Mouse (Mus musculus) kidney, embryonic 16.5 days (tissue): ENCODE results near the gene Gm48552. TPM values are rescaled to one million over a fixed set of nuclear protein-coding genes. Genes with fewer than 3 reads are reported as not detected.
A peak's percentile ranks its signal among the peaks of the same experiment; 100 is the strongest.

Experiments
- ATAC-seq: fragments of 200-750 bp; cut with Nextera tagmentation; 2 replicates; pipeline ENCODE4 v1.8.0; 2017; ENCODE audit warnings: moderate TSS enrichment; ENCODE audit not compliant: low FRiP score, low TSS enrichment
- H3K27ac ChIP-seq: fragments of 300-500 bp; sonication (generic); 2 replicates; pipeline ENCODE4 v1.5.1; 2014; ENCODE audit warnings: low read length
- H3K27me3 ChIP-seq: fragments of 300-500 bp; sonication (generic); 2 replicates; pipeline ENCODE4 v1.6.1; 2014; ENCODE audit warnings: low read length, control low read depth, mixed read lengths; ENCODE audit not compliant: insufficient read depth
- H3K36me3 ChIP-seq: fragments of 300-500 bp; sonication (generic); 2 replicates; pipeline ENCODE4 v1.6.1; 2014; ENCODE audit warnings: low read length, control low read depth, mixed read lengths; ENCODE audit not compliant: insufficient read depth
- H3K4me1 ChIP-seq: fragments of 300-500 bp; sonication (generic); 2 replicates; pipeline ENCODE4 v1.6.1; 2014; ENCODE audit warnings: low read length, control low read depth, mixed read lengths; ENCODE audit not compliant: insufficient read depth
- H3K4me2 ChIP-seq: fragments of 300-500 bp; sonication (generic); replicated peaks from 2 replicates; pipeline ENCODE4 v1.6.1; 2014; ENCODE audit warnings: low read depth, low read length
- H3K4me3 ChIP-seq: fragments of 300-500 bp; sonication (generic); 2 replicates; pipeline ENCODE4 v1.5.1; 2014; ENCODE audit warnings: mild to moderate bottlenecking, low read length
- H3K9ac ChIP-seq: fragments of 300-500 bp; sonication (generic); replicated peaks from 2 replicates; pipeline ENCODE4 v1.6.1; 2014; ENCODE audit warnings: low read length
- H3K9me3 ChIP-seq: fragments of 300-500 bp; sonication (generic); 2 replicates; pipeline ENCODE4 v1.6.1; 2016; ENCODE audit warnings: low read length, control low read depth
- WGBS: fragments of 180-500 bp; shearing (Covaris S2); extraction: QIAGEN DNeasy Blood & Tissue Kit; methylation state at CpG from one replicate; pipeline ENCODE4 v1.1.7; 2014; 5-methylcytosine and 5-hydroxymethylcytosine counted together
- polyA plus RNA-seq: library from polyadenylated mRNA; unstranded; fragments of >200 nt; fragmentation: Nextera tagmentation; extraction: Ambion mirVana; gene quantifications from 2 replicates; pipeline ENCODE4 v1.2.1, GENCODE M21; 2015

Gm48552 gene
- polyA plus RNA-seq, 1 experiment from 2014 or later = 1.4 TPM

DNA sequence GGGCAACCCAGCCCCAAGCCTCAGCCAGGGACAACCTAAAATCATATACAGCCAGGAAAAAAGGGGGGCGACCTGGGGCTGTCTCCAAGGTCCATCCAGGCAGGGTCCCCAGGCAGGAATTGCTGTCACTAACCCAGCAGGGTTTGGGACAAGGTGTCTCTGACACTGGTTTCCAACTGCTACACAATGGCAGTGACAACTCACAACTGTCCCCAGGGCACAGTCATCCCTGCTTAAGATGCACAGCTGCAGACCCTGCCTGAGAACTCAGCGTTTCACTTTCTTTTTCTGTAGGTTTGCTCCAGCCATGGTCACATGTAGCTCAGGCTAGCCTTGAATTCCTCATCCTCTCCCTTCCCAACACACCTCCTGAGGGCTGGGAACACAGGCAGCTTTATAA is 40.3 kb downstream of the Gm48552 start:
- no peaks in the 10 kb centered on the region for H3K9me3 ChIP-seq
- 31% methylated on average over 2 of the region's 2 CpGs for WGBS
- H3K27me3 ChIP-seq = no peaks in the 10 kb centered on the region
- peaks cover 56% of the 10 kb centered on the region for H3K4me1 ChIP-seq
- peak overlapping the region; percentile 78; the same call in 1 of the 2 replicates for H3K4me3 ChIP-seq
- no peaks in the 10 kb centered on the region for H3K36me3 ChIP-seq
- ATAC-seq = no peak
- peak overlapping the region; percentile 90; the same call in 1 of the 2 replicates for H3K4me2 ChIP-seq
- H3K9ac ChIP-seq = no peak overlapping the region
- H3K27ac ChIP-seq = peak overlapping the region; percentile 97; the same call in 1 of the 2 replicates

DNA sequence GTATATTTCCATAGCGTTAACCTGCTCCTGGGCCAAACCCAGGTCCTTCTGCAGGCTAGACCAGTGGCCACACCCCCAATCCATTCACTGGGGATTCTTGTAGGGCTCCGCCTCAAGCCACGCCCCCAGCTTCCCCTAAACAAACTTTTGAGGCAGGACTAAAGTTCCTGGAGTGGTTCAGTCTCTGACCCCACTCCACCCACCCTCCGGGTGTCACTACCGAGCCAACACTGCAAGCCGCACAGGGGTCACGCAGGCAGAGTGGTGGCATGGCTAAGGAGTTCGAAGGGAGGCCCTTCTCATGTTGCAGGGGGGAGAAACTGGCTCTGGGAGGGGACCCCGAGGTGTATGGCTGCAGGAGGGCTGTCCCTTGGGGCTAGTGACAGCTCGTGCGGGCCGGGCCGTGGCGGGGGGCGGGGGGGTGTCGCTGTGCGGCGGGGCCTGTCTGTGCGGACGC is 40.8 kb downstream of the Gm48552 start:
- peak overlapping the region; percentile 90 for H3K4me2 ChIP-seq
- H3K27ac ChIP-seq = peak overlapping the region; percentile 97
- H3K36me3 ChIP-seq = no peaks in the 10 kb centered on the region
- peak overlapping the region; percentile 78 for H3K4me3 ChIP-seq
- WGBS = 1% methylated on average over 19 of the region's 20 CpGs
- peak; percentile 40 for ATAC-seq
- H3K9ac ChIP-seq = peak overlapping the region; percentile 93
- no peaks in the 10 kb centered on the region for H3K9me3 ChIP-seq
- H3K4me1 ChIP-seq = peaks cover 50% of the 10 kb centered on the region
- H3K27me3 ChIP-seq = no peaks in the 10 kb centered on the region

DNA sequence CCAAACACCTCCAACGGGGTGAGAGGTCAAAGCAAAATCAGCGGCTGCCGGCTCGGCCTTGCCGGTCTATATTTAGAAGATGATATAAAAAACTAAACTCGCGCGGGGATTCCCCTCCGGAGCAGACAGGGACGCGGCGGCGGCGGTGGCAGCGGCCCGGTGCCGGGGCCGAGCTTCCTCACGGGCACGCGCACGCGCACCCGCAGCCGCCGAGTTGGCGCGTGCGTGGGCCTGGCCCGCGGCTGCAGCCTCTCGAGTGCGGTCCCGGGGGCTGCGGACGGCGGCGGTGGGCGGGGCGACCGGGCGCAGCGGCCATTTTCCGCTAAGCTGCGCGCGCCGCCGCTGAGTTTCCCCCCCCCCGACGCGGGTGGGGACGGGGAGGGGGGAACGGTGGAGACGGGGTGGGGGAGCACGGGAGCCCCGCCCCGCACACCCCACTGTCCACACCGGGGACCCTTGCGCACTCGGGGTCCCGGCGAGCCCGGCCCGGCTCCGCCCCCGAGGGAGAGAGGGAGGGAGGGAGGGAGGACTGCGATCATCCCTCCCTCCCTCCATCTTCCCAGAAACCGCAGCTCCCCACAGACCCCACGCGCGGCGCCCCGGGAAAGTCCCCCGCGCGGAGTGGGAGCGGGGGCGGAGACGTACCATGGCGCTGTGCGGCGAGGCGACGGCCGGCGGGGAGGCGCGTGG is 41.5 kb downstream of the Gm48552 start:
- Histone ChIP-seq H3K9ac (peak overlapping the region; percentile 93), H3K4me3 (peak overlapping the region; percentile 78), H3K36me3 (no peaks in the 10 kb centered on the region), H3K9me3 (no peaks in the 10 kb centered on the region), H3K27ac (peak overlapping the region; percentile 97), H3K4me2 (peak overlapping the region; percentile 90), H3K4me1 (peaks cover 44% of the 10 kb centered on the region), H3K27me3 (no peaks in the 10 kb centered on the region)
- no peak; the same call in 1 of the 2 replicates for ATAC-seq
- under 1% methylated on average over 60 of the region's 89 CpGs for WGBS

- Histone ChIP-seq H3K36me3 (no peaks in the 10 kb centered on the region), H3K27ac (peak overlapping the region; percentile 97), H3K27me3 (no peaks in the 10 kb centered on the region), H3K9ac (peak overlapping the region; percentile 93), H3K4me2 (peak overlapping the region; percentile 90), H3K9me3 (no peaks in the 10 kb centered on the region), H3K4me1 (peaks cover 37% of the 10 kb centered on the region), H3K4me3 (peak overlapping the region; percentile 78)
- WGBS = under 1% methylated on average over 61 of the region's 70 CpGs
- ATAC-seq = no peak
These were observed 42.2 kb downstream of the Gm48552 start for GRCm38 (mm10) chr10:81430831-81431525.

- WGBS = 13% methylated on average over 14 of the region's 15 CpGs
- H3K27ac ChIP-seq = peak overlapping the region; percentile 97
These were observed 42.8 kb downstream of the Gm48552 start for GRCm38 (mm10) chr10:81431526-81432168.

GRCm38 (mm10) chr10:81432169-81432867 is 43.5 kb downstream of the Gm48552 start:
- Histone ChIP-seq H3K9ac (peak overlapping the region; percentile 15; the same call in 1 of the 2 replicates), H3K27me3 (no peaks in the 10 kb centered on the region), H3K36me3 (no peaks in the 10 kb centered on the region), H3K9me3 (no peaks in the 10 kb centered on the region), H3K4me1 (peaks cover 34% of the 10 kb centered on the region), H3K4me3 (peak overlapping the region; percentile 21), H3K27ac (peak overlapping the region; percentile 25; the same call in 1 of the 2 replicates), H3K4me2 (peak overlapping the region; percentile 55)
- 61% methylated on average over 21 of the region's 21 CpGs for WGBS
- no peak for ATAC-seq

More at GRCm38 (mm10) chr10:81431526-81432168, 42.8 kb downstream of the Gm48552 start:
- Histone ChIP-seq H3K36me3 (no peaks in the 10 kb centered on the region), H3K4me2 (peak overlapping the region; percentile 90), H3K9me3 (no peaks in the 10 kb centered on the region), H3K27me3 (no peaks in the 10 kb centered on the region), H3K9ac (peak overlapping the region; percentile 93; the same call in 1 of the 2 replicates), H3K4me3 (peak overlapping the region; percentile 78), H3K4me1 (peaks cover 36% of the 10 kb centered on the region)
- ATAC-seq = no peak

- Histone ChIP-seq H3K36me3 (no peaks in the 10 kb centered on the region), H3K4me2 (peak overlapping the region; percentile 55), H3K9ac (peak overlapping the region; percentile 54; the same call in 1 of the 2 replicates), H3K27ac (peak overlapping the region; percentile 25; the same call in 1 of the 2 replicates), H3K9me3 (no peaks in the 10 kb centered on the region), H3K4me1 (peaks cover 32% of the 10 kb centered on the region), H3K27me3 (no peaks in the 10 kb centered on the region), H3K4me3 (peak overlapping the region; percentile 30)
- peak; percentile 82 for ATAC-seq
- WGBS = 3% methylated on average over 17 of the region's 17 CpGs
These were observed 44.1 kb downstream of the Gm48552 start for GRCm38 (mm10) chr10:81432868-81433262.

GRCm38 (mm10) chr10:81433541-81434289 is 44.9 kb downstream of the Gm48552 start:
- no peaks in the 10 kb centered on the region for H3K9me3 ChIP-seq
- no peaks in the 10 kb centered on the region for H3K36me3 ChIP-seq
- no peak overlapping the region for H3K4me3 ChIP-seq
- no peak overlapping the region for H3K27ac ChIP-seq
- H3K9ac ChIP-seq = no peak overlapping the region
- no peak for ATAC-seq
- 72% methylated on average over 26 of the region's 26 CpGs for WGBS
- H3K4me2 ChIP-seq = no peak overlapping the region
- H3K27me3 ChIP-seq = no peaks in the 10 kb centered on the region
- H3K4me1 ChIP-seq = peaks cover 32% of the 10 kb centered on the region
